Mouse (Mus musculus): ENCODE measurements at regions not wholly inside any gene's neighbourhood (a gene's known extent, or its start where the extent isn't known, plus 50 kb on each side); places are given as distances from the start of the nearest gene placed in this dataset.

DNA sequence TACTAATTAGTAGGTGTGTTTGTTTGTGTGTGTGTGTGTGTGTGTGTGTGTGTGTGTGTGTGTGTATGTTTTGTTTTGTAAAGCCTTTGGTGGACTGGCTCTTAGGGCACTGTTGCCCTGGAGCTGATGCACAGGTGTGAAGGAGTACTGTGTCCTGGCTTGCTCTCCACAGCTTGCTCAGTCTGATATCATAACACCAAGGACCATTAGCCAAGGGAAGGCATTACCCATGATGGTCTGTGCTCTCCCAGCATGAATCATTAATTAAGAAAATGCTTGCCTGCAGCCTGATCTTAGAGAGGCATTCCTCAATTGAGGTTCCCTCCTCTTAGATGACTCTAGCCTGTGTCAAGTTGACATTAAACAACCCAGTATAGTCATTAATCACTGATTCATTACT lies 54.7 kb downstream of the Spry2 start:
- no peaks in the 10 kb centered on the region for H3K9me3 ChIP-seq (ENCODE audit: control insufficient read depth, low read length)
- no peak overlapping the region for H3K9ac ChIP-seq (ENCODE audit: low read depth, low read length)
- no peak for ATAC-seq (ENCODE audit: low FRiP score)
- H3K4me1 ChIP-seq (replicated peaks; ENCODE audit: control insufficient read depth, insufficient read depth, low read length) = no peaks in the 10 kb centered on the region
- no peak overlapping the region for H3K27ac ChIP-seq (ENCODE audit: low read depth, low read length)
- no peak overlapping the region for H3K4me3 ChIP-seq (ENCODE audit: low read depth, low read length)
- no peak overlapping the region for H3K4me2 ChIP-seq (replicated peaks; ENCODE audit: low read depth, low read length)
- no peaks in the 10 kb centered on the region for H3K27me3 ChIP-seq (ENCODE audit: control insufficient read depth, insufficient read depth, low read length)
- DNase-seq (ENCODE audit: low spot score) = no peak
- H3K36me3 ChIP-seq (ENCODE audit: control insufficient read depth, insufficient read depth, low read length) = no peaks in the 10 kb centered on the region

DNA sequence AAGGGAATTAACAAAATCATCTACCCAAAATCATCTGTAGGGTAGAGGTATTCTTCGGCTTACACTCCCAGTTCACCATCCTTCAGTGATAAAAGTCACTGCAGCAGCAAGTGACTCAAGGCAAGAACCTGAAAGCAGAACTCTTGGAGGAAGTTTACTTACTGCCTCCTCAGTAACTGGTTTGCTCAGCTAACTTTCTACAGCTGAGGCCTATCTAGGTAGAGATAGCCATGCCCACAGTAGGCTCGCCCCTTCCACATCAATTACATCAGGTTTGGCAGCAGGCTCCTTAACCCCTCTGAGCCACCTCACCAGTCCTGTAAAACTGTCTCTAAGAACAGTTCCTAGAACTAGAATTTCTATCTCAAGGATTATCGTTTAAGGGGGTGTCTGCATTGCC lies 59.1 kb downstream of the Spry2 start:
- H3K27ac ChIP-seq (ENCODE audit: low read depth, low read length) = no peak overlapping the region
- H3K4me3 ChIP-seq (ENCODE audit: low read depth, low read length) = no peak overlapping the region
- H3K36me3 ChIP-seq (ENCODE audit: control insufficient read depth, insufficient read depth, low read length) = no peaks in the 10 kb centered on the region
- DNase-seq (ENCODE audit: low spot score) (no peak), ATAC-seq (ENCODE audit: low FRiP score) (no peak)
- H3K9ac ChIP-seq (ENCODE audit: low read depth, low read length) = no peak overlapping the region
- no peak overlapping the region for H3K4me2 ChIP-seq (replicated peaks; ENCODE audit: low read depth, low read length)
- H3K9me3 ChIP-seq (ENCODE audit: control insufficient read depth, low read length) = no peaks in the 10 kb centered on the region
- no peaks in the 10 kb centered on the region for H3K27me3 ChIP-seq (ENCODE audit: control insufficient read depth, insufficient read depth, low read length)
- 88% methylated on average over 3 of the region's 3 CpGs for WGBS
- H3K4me1 ChIP-seq (replicated peaks; ENCODE audit: control insufficient read depth, insufficient read depth, low read length) = no peaks in the 10 kb centered on the region

DNA sequence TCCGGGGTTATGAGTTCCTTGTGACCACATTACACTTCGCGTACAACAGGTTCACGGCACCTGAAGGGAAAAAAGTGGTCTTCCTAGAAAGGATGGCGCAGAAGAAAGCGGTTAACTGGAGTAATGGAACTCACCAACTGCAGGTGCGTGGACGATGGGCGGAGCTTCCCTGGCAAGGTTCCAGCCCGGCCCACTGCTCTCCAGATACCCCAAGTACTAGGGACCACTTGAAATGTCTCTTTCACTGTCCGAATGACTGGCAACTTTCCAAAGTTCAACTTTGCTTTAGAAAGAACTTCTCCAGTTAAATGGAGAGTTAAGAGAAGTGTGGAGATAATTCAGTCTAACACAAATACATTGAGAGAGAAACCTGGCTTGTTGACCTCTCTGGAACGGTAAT lies 65.9 kb downstream of the Spry2 start:
- Histone ChIP-seq H3K4me1 (replicated peaks; ENCODE audit: control insufficient read depth, insufficient read depth, low read length) (no peaks in the 10 kb centered on the region), H3K4me2 (replicated peaks; ENCODE audit: low read depth, low read length) (no peak overlapping the region), H3K36me3 (ENCODE audit: control insufficient read depth, insufficient read depth, low read length) (no peaks in the 10 kb centered on the region), H3K27ac (ENCODE audit: low read depth, low read length) (no peak overlapping the region), H3K27me3 (ENCODE audit: control insufficient read depth, insufficient read depth, low read length) (no peaks in the 10 kb centered on the region), H3K9ac (ENCODE audit: low read depth, low read length) (no peak overlapping the region), H3K9me3 (ENCODE audit: control insufficient read depth, low read length) (no peaks in the 10 kb centered on the region), H3K4me3 (ENCODE audit: low read depth, low read length) (no peak overlapping the region)
- WGBS = 95% methylated on average over 12 of the region's 12 CpGs
- DNase-seq (ENCODE audit: low spot score) = no peak
- ATAC-seq (ENCODE audit: low FRiP score) = no peak

DNA sequence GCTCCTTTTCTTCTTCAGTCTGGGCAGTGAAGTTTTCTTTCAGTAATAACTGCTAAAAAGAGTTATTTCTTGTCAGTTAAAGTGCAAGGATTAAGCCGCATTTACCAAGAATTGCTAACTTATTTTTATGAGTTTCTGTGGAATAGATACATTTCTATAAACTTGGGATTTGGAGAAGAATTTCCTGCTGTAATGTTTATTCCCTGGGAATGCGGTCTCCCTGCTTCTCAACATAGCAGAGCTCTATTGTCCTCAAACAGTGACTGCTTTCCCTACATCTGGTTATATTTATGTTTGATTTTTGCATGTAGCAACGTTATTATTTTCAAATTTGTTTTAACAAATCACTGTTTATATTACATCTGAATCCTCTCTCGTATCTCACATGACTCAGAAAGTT lies 66.3 kb downstream of the Spry2 start:
- Histone ChIP-seq H3K4me3 (ENCODE audit: low read depth, low read length) (no peak overlapping the region), H3K4me1 (replicated peaks; ENCODE audit: control insufficient read depth, insufficient read depth, low read length) (no peaks in the 10 kb centered on the region), H3K9me3 (ENCODE audit: control insufficient read depth, low read length) (no peaks in the 10 kb centered on the region), H3K27me3 (ENCODE audit: control insufficient read depth, insufficient read depth, low read length) (no peaks in the 10 kb centered on the region), H3K27ac (ENCODE audit: low read depth, low read length) (no peak overlapping the region), H3K36me3 (ENCODE audit: control insufficient read depth, insufficient read depth, low read length) (no peaks in the 10 kb centered on the region), H3K4me2 (replicated peaks; ENCODE audit: low read depth, low read length) (no peak overlapping the region), H3K9ac (ENCODE audit: low read depth, low read length) (no peak overlapping the region)
- DNase-seq (ENCODE audit: low spot score) (no peak), ATAC-seq (ENCODE audit: low FRiP score) (no peak)
- WGBS = 82% methylated on average over 4 of the region's 4 CpGs

DNA sequence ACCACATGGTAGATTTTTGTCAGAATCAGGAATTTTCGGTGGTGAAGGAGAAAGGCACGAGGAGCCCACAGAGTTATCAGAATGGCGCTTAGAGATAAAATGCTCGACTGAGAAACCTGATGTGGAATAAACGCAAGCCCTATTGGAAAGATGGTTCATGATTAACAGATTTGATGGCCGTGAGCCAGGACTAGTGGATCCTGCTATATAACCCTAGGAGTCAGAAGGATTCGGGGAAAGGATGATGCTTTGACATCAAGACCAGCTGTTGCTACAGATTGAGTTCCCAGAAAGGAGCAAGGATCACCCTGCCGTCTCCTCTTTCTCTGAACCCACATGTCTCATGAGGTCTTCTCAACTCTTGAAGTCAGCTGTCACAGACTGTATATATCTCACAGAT lies 73.5 kb downstream of the Spry2 start:
- no peak overlapping the region for H3K4me3 ChIP-seq (ENCODE audit: low read depth, low read length)
- H3K4me2 ChIP-seq (replicated peaks; ENCODE audit: low read depth, low read length) = no peak overlapping the region
- no peaks in the 10 kb centered on the region for H3K36me3 ChIP-seq (ENCODE audit: control insufficient read depth, insufficient read depth, low read length)
- H3K4me1 ChIP-seq (replicated peaks; ENCODE audit: control insufficient read depth, insufficient read depth, low read length) = no peaks in the 10 kb centered on the region
- 82% methylated on average over 8 of the region's 8 CpGs for WGBS
- ATAC-seq (ENCODE audit: low FRiP score) (no peak), DNase-seq (ENCODE audit: low spot score) (no peak)
- H3K27me3 ChIP-seq (ENCODE audit: control insufficient read depth, insufficient read depth, low read length) = no peaks in the 10 kb centered on the region
- no peak overlapping the region for H3K9ac ChIP-seq (ENCODE audit: low read depth, low read length)
- H3K9me3 ChIP-seq (ENCODE audit: control insufficient read depth, low read length) = no peaks in the 10 kb centered on the region
- no peak overlapping the region for H3K27ac ChIP-seq (ENCODE audit: low read depth, low read length)

DNA sequence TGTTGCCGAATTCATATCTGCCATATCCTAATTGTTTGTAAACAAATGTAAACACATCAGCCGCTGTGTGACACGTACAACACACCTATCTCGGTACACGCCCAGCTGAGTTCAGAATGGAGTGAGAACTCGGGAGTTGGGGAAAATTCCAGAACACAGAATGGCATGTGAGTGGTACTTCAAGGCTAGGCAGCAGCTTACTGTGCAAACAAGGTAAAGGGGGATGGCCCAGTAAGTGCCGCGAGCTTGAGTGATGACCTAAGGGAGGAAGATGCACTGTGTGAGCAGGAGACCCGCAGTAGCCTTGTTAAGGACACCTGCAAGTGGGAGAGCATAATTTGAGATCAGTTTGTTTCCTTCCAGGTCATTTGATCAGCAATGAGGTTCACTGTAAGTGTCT lies 74.0 kb downstream of the Spry2 start:
- WGBS = 92% methylated on average over 9 of the region's 9 CpGs
- H3K9ac ChIP-seq (ENCODE audit: low read depth, low read length) = no peak overlapping the region
- no peak overlapping the region for H3K4me2 ChIP-seq (replicated peaks; ENCODE audit: low read depth, low read length)
- ATAC-seq (ENCODE audit: low FRiP score) = no peak
- no peak overlapping the region for H3K27ac ChIP-seq (ENCODE audit: low read depth, low read length)
- H3K4me1 ChIP-seq (replicated peaks; ENCODE audit: control insufficient read depth, insufficient read depth, low read length) = no peaks in the 10 kb centered on the region
- no peaks in the 10 kb centered on the region for H3K9me3 ChIP-seq (ENCODE audit: control insufficient read depth, low read length)
- no peak for DNase-seq (ENCODE audit: low spot score)
- H3K27me3 ChIP-seq (ENCODE audit: control insufficient read depth, insufficient read depth, low read length) = no peaks in the 10 kb centered on the region
- H3K36me3 ChIP-seq (ENCODE audit: control insufficient read depth, insufficient read depth, low read length) = no peaks in the 10 kb centered on the region
- H3K4me3 ChIP-seq (ENCODE audit: low read depth, low read length) = no peak overlapping the region

DNA sequence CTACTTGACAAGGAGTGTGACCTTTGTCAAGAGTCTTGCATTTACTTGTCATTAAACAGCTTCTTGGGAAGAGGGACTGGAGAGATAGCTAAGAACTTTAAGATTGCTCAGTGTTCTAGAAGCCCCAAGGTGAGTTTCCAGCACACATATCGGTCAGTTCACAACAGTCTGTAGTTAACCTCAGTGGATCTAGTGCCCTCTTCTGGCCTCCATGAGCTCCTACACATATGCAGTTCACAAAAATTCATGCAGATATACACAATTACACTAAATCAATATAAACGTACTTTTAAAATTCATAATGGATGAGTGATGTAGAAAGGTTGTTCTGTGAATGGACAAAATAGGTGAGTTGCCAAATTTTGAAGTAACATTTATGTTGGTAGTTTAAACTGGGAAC lies 77.1 kb downstream of the Spry2 start:
- ATAC-seq (ENCODE audit: low FRiP score) = no peak
- H3K27ac ChIP-seq (ENCODE audit: low read depth, low read length) = no peak overlapping the region
- DNase-seq (ENCODE audit: low spot score) = no peak
- H3K27me3 ChIP-seq (ENCODE audit: control insufficient read depth, insufficient read depth, low read length) = no peaks in the 10 kb centered on the region
- H3K9ac ChIP-seq (ENCODE audit: low read depth, low read length) = no peak overlapping the region
- H3K9me3 ChIP-seq (ENCODE audit: control insufficient read depth, low read length) = no peaks in the 10 kb centered on the region
- H3K36me3 ChIP-seq (ENCODE audit: control insufficient read depth, insufficient read depth, low read length) = no peaks in the 10 kb centered on the region
- H3K4me1 ChIP-seq (replicated peaks; ENCODE audit: control insufficient read depth, insufficient read depth, low read length) = no peaks in the 10 kb centered on the region
- no peak overlapping the region for H3K4me2 ChIP-seq (replicated peaks; ENCODE audit: low read depth, low read length)
- WGBS = 94% methylated on average over 2 of the region's 2 CpGs
- no peak overlapping the region for H3K4me3 ChIP-seq (ENCODE audit: low read depth, low read length)

DNA sequence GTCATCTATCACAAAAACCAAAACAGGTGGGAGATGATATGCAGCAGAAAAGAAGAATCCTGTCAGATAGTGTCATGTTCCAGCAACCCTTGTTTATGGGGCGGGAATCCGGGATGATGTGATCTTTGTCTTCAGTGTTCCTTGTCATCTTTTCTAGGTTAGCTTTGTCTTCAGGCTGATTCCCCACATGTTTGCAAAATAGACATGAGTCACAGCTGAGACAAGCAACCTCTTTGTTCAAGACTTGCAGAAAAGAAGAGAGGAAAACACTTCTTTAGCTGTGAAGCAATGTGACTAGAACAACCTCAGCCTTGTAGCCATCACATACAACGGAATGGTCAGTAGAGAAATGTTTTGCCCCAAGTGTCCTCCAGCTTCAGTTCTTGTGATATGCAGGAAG lies 77.8 kb downstream of the Spry2 start:
- ATAC-seq (ENCODE audit: low FRiP score) (no peak), DNase-seq (ENCODE audit: low spot score) (no peak)
- WGBS = 94% methylated on average over 3 of the region's 3 CpGs
- Histone ChIP-seq H3K9ac (ENCODE audit: low read depth, low read length) (no peak overlapping the region), H3K4me3 (ENCODE audit: low read depth, low read length) (no peak overlapping the region), H3K36me3 (ENCODE audit: control insufficient read depth, insufficient read depth, low read length) (no peaks in the 10 kb centered on the region), H3K27me3 (ENCODE audit: control insufficient read depth, insufficient read depth, low read length) (no peaks in the 10 kb centered on the region), H3K4me1 (replicated peaks; ENCODE audit: control insufficient read depth, insufficient read depth, low read length) (no peaks in the 10 kb centered on the region), H3K9me3 (ENCODE audit: control insufficient read depth, low read length) (no peaks in the 10 kb centered on the region), H3K4me2 (replicated peaks; ENCODE audit: low read depth, low read length) (no peak overlapping the region), H3K27ac (ENCODE audit: low read depth, low read length) (no peak overlapping the region)

DNA sequence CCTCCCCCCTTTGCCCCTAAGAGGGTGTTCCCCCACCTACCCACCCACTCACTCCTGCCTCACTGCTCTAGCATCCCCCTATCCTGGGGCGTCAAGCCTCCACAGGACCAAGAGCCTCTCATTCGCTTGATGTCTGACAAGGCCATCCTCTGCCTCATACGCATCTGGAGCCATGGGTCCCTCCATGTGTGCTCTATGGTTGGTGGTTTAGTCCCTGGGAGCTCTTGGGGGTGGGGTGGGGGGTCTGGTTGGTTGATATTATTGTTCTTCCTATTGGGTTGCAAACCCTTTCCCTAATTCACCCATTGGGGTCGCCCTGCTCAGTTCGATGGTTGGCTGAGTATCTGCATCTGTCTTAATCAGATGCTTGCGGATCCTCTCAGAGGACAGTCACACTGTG lies 79.1 kb downstream of the Spry2 start:
- DNase-seq (ENCODE audit: low spot score) (no peak), ATAC-seq (ENCODE audit: low FRiP score) (no peak)
- Histone ChIP-seq H3K27ac (ENCODE audit: low read depth, low read length) (no peak overlapping the region), H3K27me3 (ENCODE audit: control insufficient read depth, insufficient read depth, low read length) (no peaks in the 10 kb centered on the region), H3K4me1 (replicated peaks; ENCODE audit: control insufficient read depth, insufficient read depth, low read length) (no peaks in the 10 kb centered on the region), H3K36me3 (ENCODE audit: control insufficient read depth, insufficient read depth, low read length) (no peaks in the 10 kb centered on the region), H3K9ac (ENCODE audit: low read depth, low read length) (no peak overlapping the region), H3K9me3 (ENCODE audit: control insufficient read depth, low read length) (no peaks in the 10 kb centered on the region), H3K4me2 (replicated peaks; ENCODE audit: low read depth, low read length) (no peak overlapping the region), H3K4me3 (ENCODE audit: low read depth, low read length) (no peak overlapping the region)
- WGBS = 89% methylated on average over 6 of the region's 6 CpGs

Measured in hindbrain, embryonic 11.5 days (tissue).